7 mouse cellular contexts compared by ENCODE assay signal in genomic region chr17:43077540-43077939, GRCm38 (mm10).
DNase-seq lines count a peak whose midpoint lies in the region; ATAC-seq and TF ChIP-seq lines count a peak whose summit lies in the region.

No protein-coding gene starts in this region.

- H3K4me2 ChIP-seq in hindbrain, embryonic 13.5 days = peak overlapping the region; percentile 36

- 52% methylated on average over 4 of the region's 4 CpGs for WGBS in hindbrain, embryonic 13.5 days

- H3K4me1 ChIP-seq in ES-E14 (ENCODE audit: control insufficient read depth in 2 of 2, insufficient read depth in 2 of 2, low read length in 2 of 2, poor library complexity in 1 of 2) = peaks cover 4 to 7% of the 10 kb centered on the region in 2 experiments; a peak in 3 of 4 replicates
- peaks cover 57% of the 10 kb centered on the region for H3K4me1 ChIP-seq in hindbrain, embryonic 13.5 days (replicated peaks)

- in situ Hi-C loops in ES-E14 (cut with MboI; ENCODE audit: low sequenced_read_pairs in 2 of 2, unreplicated experiment in 2 of 2) = no loop called here

- peak overlapping the region; percentile 34 to 49; a peak in 3 of 4 replicates for H3K4me3 ChIP-seq in ES-E14 (ENCODE audit: insufficient read depth in 1 of 2, low read depth in 1 of 2, low read length in 2 of 2, poor library complexity in 1 of 2, severe bottlenecking in 1 of 2)
- H3K4me3 ChIP-seq in hindbrain, embryonic 13.5 days = no peak overlapping the region

- H3K27me3 ChIP-seq in hindbrain, embryonic 13.5 days = no peaks in the 10 kb centered on the region

- peak overlapping the region; percentile 84; the same call in 1 of the 2 replicates for H3K27ac ChIP-seq in ES-E14 (ENCODE audit: insufficient read depth, low read depth, low read length, poor library complexity, severe bottlenecking)
- peak overlapping the region; percentile 67 for H3K27ac ChIP-seq in hindbrain, embryonic 13.5 days

- peak; percentile 34 for DNase-seq in ES-E14 (ENCODE audit: low read depth, low spot score)
- peak; percentile 47 to 55 for DNase-seq in cerebellum, postnatal 14 days
- no peak for DNase-seq in thymus, postnatal 14 days
- DNase-seq in right cerebral cortex, postnatal 36 days (ENCODE audit: low spot score in 2 of 2) = no peak

- H3K9me3 ChIP-seq in ES-E14 (ENCODE audit: control insufficient read depth, insufficient read depth, low read depth, low read length) = no peaks in the 10 kb centered on the region
- H3K9me3 ChIP-seq in hindbrain, embryonic 13.5 days = no peaks in the 10 kb centered on the region

- H3K9ac ChIP-seq in ES-E14 (ENCODE audit: insufficient read depth, low read depth, low read length, poor library complexity, severe bottlenecking) = peak overlapping the region; percentile 43; the same call in 1 of the 2 replicates
- H3K9ac ChIP-seq in hindbrain, embryonic 13.5 days = peak overlapping the region; percentile 56; the same call in 1 of the 2 replicates

- ATAC-seq in hindbrain, embryonic 13.5 days (ENCODE audit: low FRiP score) = peak; percentile 31; the same call in 1 of the 2 replicates
- ATAC-seq in megakaryocyte-erythroid progenitor cell, adult 5-6 weeks (replicated peaks; ENCODE audit: low FRiP score, low TSS enrichment, poor library complexity, severe bottlenecking) = peak; percentile 37; the same call in 1 of the 2 replicates
- no peak for ATAC-seq in monocyte, adult 5-6 weeks (replicated peaks; ENCODE audit: insufficient number of reproducible peaks, low FRiP score, low TSS enrichment, poor library complexity, severe bottlenecking)

- no peaks in the 10 kb centered on the region; the same call in 1 of the 2 replicates for H3K36me3 ChIP-seq in ES-E14 (ENCODE audit: control insufficient read depth, insufficient read depth, low read length, poor library complexity, severe bottlenecking)
- no peaks in the 10 kb centered on the region for H3K36me3 ChIP-seq in hindbrain, embryonic 13.5 days

TF ChIP-seq in ES-E14, 5 proteins besides CTCF, POLR2A, EP300 and RAD21:
- TF ChIP-seq ZC3H11A (IDR thresholded peaks at IDR 0.05; ENCODE audit: borderline replicate concordance, low read depth, low read length) (no peak), CHD2 (IDR thresholded peaks at IDR 0.05; ENCODE audit: low read depth, low read length) (no peak)

Comparison
In these comparisons a context has a peak if more than half of its experiments do, and no peak if none do; other contexts are left out.
1. DNase-seq: peak in ES-E14 (single experiment) and cerebellum, postnatal 14 days (2 of 2); none in thymus, postnatal 14 days (single experiment) and right cerebral cortex, postnatal 36 days (0 of 2).